Mouse (Mus musculus) stomach, postnatal 0 days (tissue): Measurements from ENCODE around the gene 6430628N08Rik.

Experiments used
- CTCF ChIP-seq: IDR thresholded peaks from 2 replicates; pipeline ENCODE4 v1.5.1; 2016; ENCODE audit warnings: antibody characterized with exemption, low read depth, mild to moderate bottlenecking, moderate library complexity
- EP300 ChIP-seq: optimal IDR thresholded peaks from 2 replicates; pipeline ENCODE3; 2016; ENCODE audit warnings: antibody characterized with exemption

- TF ChIP-seq CTCF (no peak), EP300 (no peak)
Measured at GRCm38 (mm10) chr4:115846656-115847055, 43.8 kb upstream of the 6430628N08Rik start.
